Mouse (Mus musculus) mature B cell (primary cell): ENCODE data around the gene Atp6ap1.

ENCODE experiments used
- in situ Hi-C: fragments of 300-500 bp; cut with MboI; formaldehyde crosslinking; loops from 2 replicates; pipeline ENCODE4 v1.14.3; 2019

Atp6ap1 gene

GRCm38 (mm10) chrX:74296538-74297448 is at the start of gene Atp6ap1:
Gene Atp6ap1 (plus strand): TSS chrX:74297097.
- in situ Hi-C loops = no loop called here

GRCm38 (mm10) chrX:74248651-74249050 is 48.2 kb upstream of the Atp6ap1 start:
- in situ Hi-C loops = loop anchor here (10.0 to 25.0 kb wide), 2 partner anchors 111 to 146 kb away; partner anchors contain the start of genes Fam3a, Ikbkg, Mecp2 and Opn1mw

GRCm38 (mm10) chrX:74249615-74250014 is 47.3 kb upstream of the Atp6ap1 start, which contains the start of gene Flna:
Gene Flna (minus strand): TSS chrX:74249820.
- in situ Hi-C loops = loop anchor here (10.0 to 25.0 kb wide), 2 partner anchors 112 to 145 kb away; partner anchors contain the start of genes Fam3a, Ikbkg, Mecp2 and Opn1mw

GRCm38 (mm10) chrX:74254153-74254887 is 42.6 kb upstream of the Atp6ap1 start, which contains the start of gene Emd:
Gene Emd (plus strand): TSS chrX:74254687.
- in situ Hi-C loops = no loop called here

- in situ Hi-C loops = no loop called here
Observed at GRCm38 (mm10) chrX:74254888-74255565, 41.9 kb upstream of the Atp6ap1 start.

- in situ Hi-C loops = no loop called here
Observed at GRCm38 (mm10) chrX:74257746-74258145, 39.2 kb upstream of the Atp6ap1 start.

- in situ Hi-C loops = no loop called here
Observed at GRCm38 (mm10) chrX:74269736-74270061, 27.2 kb upstream of the Atp6ap1 start.

- in situ Hi-C loops = no loop called here
Observed at GRCm38 (mm10) chrX:74270062-74270901, 26.6 kb upstream of the Atp6ap1 start, which contains the start of gene Rpl10. Gene Rpl10 (plus strand): TSS chrX:74270812.

GRCm38 (mm10) chrX:74270902-74271551 is 25.9 kb upstream of the Atp6ap1 start:
- in situ Hi-C loops = no loop called here

GRCm38 (mm10) chrX:74273422-74274322 is 23.2 kb upstream of the Atp6ap1 start:
- in situ Hi-C loops = no loop called here

GRCm38 (mm10) chrX:74277916-74278315 is 19.0 kb upstream of the Atp6ap1 start:
- in situ Hi-C loops = no loop called here

- in situ Hi-C loops = no loop called here
Observed at GRCm38 (mm10) chrX:74281041-74281731, 15.7 kb upstream of the Atp6ap1 start.

- in situ Hi-C loops = no loop called here
Observed at GRCm38 (mm10) chrX:74281732-74282394, 15.0 kb upstream of the Atp6ap1 start, which contains the start of the genes Taz and Dnase1l1. Gene Taz (plus strand): TSS chrX:74281912. Gene Dnase1l1 (minus strand): TSS chrX:74282337.

GRCm38 (mm10) chrX:74282395-74283091 is 14.4 kb upstream of the Atp6ap1 start:
- in situ Hi-C loops = no loop called here

GRCm38 (mm10) chrX:74283092-74283437 is 13.8 kb upstream of the Atp6ap1 start:
- in situ Hi-C loops = no loop called here

- in situ Hi-C loops = no loop called here
Observed at GRCm38 (mm10) chrX:74293431-74293830, 3.5 kb upstream of the Atp6ap1 start.

GRCm38 (mm10) chrX:74298348-74298747 is 1.5 kb downstream of the Atp6ap1 start:
- in situ Hi-C loops = no loop called here

- in situ Hi-C loops = no loop called here
Observed at GRCm38 (mm10) chrX:74299721-74300120, 2.8 kb downstream of the Atp6ap1 start.
